Comparison of ENCODE assay signal across 30 mouse cellular contexts in the genomic region with DNA sequence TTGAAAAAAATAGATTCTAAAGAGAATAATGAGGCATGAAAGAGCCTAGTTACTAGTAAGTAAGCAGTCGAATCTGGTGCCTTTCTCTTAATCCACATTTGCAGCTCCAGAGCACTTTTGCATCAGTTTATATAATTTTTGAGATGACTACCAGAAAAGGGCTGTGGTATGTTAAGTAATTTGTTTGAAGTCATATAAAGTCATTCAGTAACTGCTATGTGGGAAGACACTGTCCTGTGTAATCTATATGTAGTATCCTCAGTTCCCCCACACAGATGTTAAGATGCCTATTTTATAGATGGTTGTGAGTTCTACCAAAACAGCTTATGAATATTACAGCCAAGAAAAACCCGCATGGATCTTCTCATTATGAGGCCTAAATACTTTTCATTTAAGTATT.
"Had no signal": no experiment of that assay in that cellular context is flagged by ENCODE, and none has a peak within 500 bp of the region (broad histone marks: within the 10 kb centered on the region; RNA-seq: fewer than 3 reads in every experiment).

No protein-coding gene starts in this region.

- H3K27me3 ChIP-seq: limb, embryonic 12.5 days; limb, embryonic 13.5 days; limb, embryonic 15.5 days; liver, embryonic 12.5 days; liver, embryonic 13.5 days; liver, embryonic 15.5 days; lung, embryonic 15.5 days; megakaryocyte, embryonic 14.5 days; midbrain, embryonic 12.5 days; midbrain, embryonic 13.5 days; midbrain, embryonic 15.5 days; neural tube, embryonic 12.5 days had no signal

- H3K9me3 ChIP-seq: limb, embryonic 10.5 days; limb, embryonic 12.5 days; limb, embryonic 13.5 days; limb, embryonic 15.5 days; liver, embryonic 12.5 days; liver, embryonic 13.5 days; liver, embryonic 15.5 days; lung, embryonic 15.5 days; megakaryocyte, embryonic 14.5 days; midbrain, embryonic 12.5 days; midbrain, embryonic 13.5 days; midbrain, embryonic 15.5 days; neural tube, embryonic 12.5 days had no signal

- ATAC-seq: liver, embryonic 12.5 days; liver, postnatal 0 days; lung, postnatal 0 days; midbrain, embryonic 13.5 days; midbrain, embryonic 15.5 days; midbrain, embryonic 16.5 days had no signal

- H3K4me2 ChIP-seq: limb, embryonic 12.5 days; limb, embryonic 13.5 days; limb, embryonic 15.5 days; liver, embryonic 11.5 days; liver, embryonic 12.5 days; liver, embryonic 13.5 days; liver, embryonic 15.5 days; lung, embryonic 14.5 days; lung, embryonic 15.5 days; midbrain, embryonic 12.5 days; midbrain, embryonic 13.5 days; midbrain, embryonic 15.5 days; neural tube, embryonic 12.5 days had no signal

- H3K4me1 ChIP-seq: limb, embryonic 15.5 days; lung, embryonic 15.5 days; megakaryocyte, embryonic 14.5 days; neural tube, embryonic 12.5 days had no signal

- H3K4me3 ChIP-seq: limb, embryonic 10.5 days; limb, embryonic 12.5 days; limb, embryonic 13.5 days; limb, embryonic 15.5 days; liver, embryonic 12.5 days; liver, embryonic 13.5 days; liver, embryonic 15.5 days; lung, embryonic 15.5 days; megakaryocyte, embryonic 14.5 days; midbrain, embryonic 12.5 days; midbrain, embryonic 13.5 days; midbrain, embryonic 15.5 days; myocyte; neural tube, embryonic 12.5 days had no signal

- DNase-seq: left cerebral cortex, postnatal 4 days; liver; liver, embryonic 13.5 days; liver, postnatal 0 days; lung, adult 18-20 months; lung, adult 2 months; lung, embryonic 14.5 days; lung, postnatal 10 days; lung, postnatal 14 days; lung, postnatal 36 days; lung, postnatal 4 days; midbrain, embryonic 14.5 days had no signal

- H3K27ac ChIP-seq: limb, embryonic 10.5 days; limb, embryonic 12.5 days; limb, embryonic 13.5 days; limb, embryonic 15.5 days; liver, embryonic 12.5 days; liver, embryonic 13.5 days; liver, embryonic 14.5 days; liver, embryonic 15.5 days; lung, embryonic 15.5 days; macrophage; midbrain, embryonic 12.5 days; midbrain, embryonic 13.5 days; midbrain, embryonic 15.5 days; neural tube, embryonic 12.5 days had no signal

- H3K9ac ChIP-seq: limb, embryonic 12.5 days; limb, embryonic 13.5 days; limb, embryonic 15.5 days; liver, embryonic 12.5 days; liver, embryonic 13.5 days; liver, embryonic 14.5 days; liver, embryonic 15.5 days; liver, postnatal 0 days; lung, embryonic 14.5 days; lung, embryonic 15.5 days; midbrain, embryonic 12.5 days; midbrain, embryonic 13.5 days; midbrain, embryonic 15.5 days; neural tube, embryonic 12.5 days had no signal
